Mouse (Mus musculus) liver, embryonic 14.5 days (tissue): ENCODE data around the gene Anxa9.

Experiments
- CTCF ChIP-seq: IDR thresholded peaks from 2 replicates; pipeline ENCODE4 v1.5.1; 2016; ENCODE audit warnings: antibody characterized with exemption, low read depth, control low read depth
- EP300 ChIP-seq: IDR thresholded peaks from 2 replicates; pipeline ENCODE4 v1.6.1; 2016; ENCODE audit warnings: antibody characterized with exemption, low read depth

- TF ChIP-seq CTCF: no peak
- no peak for TF ChIP-seq EP300
These were observed 31.8 kb downstream of the Anxa9 start for GRCm38 (mm10) chr3:95275161-95275560.
